29 mouse cellular contexts compared by ENCODE assay signal in the genomic region with DNA sequence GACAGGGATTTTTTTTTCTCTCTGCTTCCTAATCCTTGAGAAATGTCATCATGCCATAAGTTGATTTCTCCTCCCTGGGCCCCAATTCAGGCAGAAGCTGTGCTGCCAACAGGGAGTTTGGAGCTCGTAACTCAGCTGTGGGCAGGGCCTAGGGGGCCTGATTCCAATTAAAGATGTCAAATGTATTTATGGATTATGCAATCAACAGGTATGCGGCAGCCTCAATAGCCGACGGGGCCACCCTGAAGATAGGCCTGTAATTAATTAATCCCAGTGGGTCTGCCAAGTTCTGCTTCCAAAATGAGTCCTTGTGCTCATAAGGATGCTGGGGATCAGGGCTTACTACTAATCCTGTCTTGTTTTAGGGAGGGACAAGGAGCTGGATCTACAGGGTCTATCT.
DNase-seq lines count a peak whose midpoint lies in the region; ATAC-seq lines count a peak whose summit lies in the region.
"Had no signal": no experiment of that assay in that cellular context is flagged by ENCODE, and none has a peak within 500 bp of the region (broad histone marks: within the 10 kb centered on the region; RNA-seq: fewer than 3 reads in every experiment).

No protein-coding gene starts in this region.

- WGBS in hindbrain, embryonic 12.5 days = 54% methylated on average over 4 of the region's 4 CpGs

- H3K36me3 ChIP-seq in hindbrain, embryonic 12.5 days = no peaks in the 10 kb centered on the region
- H3K36me3 ChIP-seq: forebrain, embryonic 12.5 days; hindbrain, embryonic 10.5 days; intestine, embryonic 15.5 days; limb, embryonic 10.5 days; limb, embryonic 15.5 days; liver, embryonic 13.5 days had no signal

- no peak overlapping the region for H3K4me2 ChIP-seq in hindbrain, embryonic 12.5 days (replicated peaks)
- H3K4me2 ChIP-seq: forebrain, embryonic 12.5 days; intestine, embryonic 15.5 days; limb, embryonic 15.5 days; liver, embryonic 13.5 days had no signal

- peak; percentile 81 for DNase-seq in heart, adult 11 months
- no peak for DNase-seq in heart, adult 18-20 months
- peak; percentile 61 for DNase-seq in kidney, adult 9 months
- no peak for DNase-seq in kidney, postnatal 10 days
- DNase-seq in adipocyte (ENCODE audit: low spot score) = peak; percentile 65
- peak; percentile 30 for DNase-seq in fat pad, adult 2 months (ENCODE audit: extremely low read depth, low read depth, low spot score)
- no peak for DNase-seq in thymus, postnatal 25 days
- DNase-seq: adrenal gland, adult 8-10 months; cerebellum, adult 2 months; cerebellum, postnatal 14 days; gastrocnemius, postnatal 10 days; heart, postnatal 14 days; layer of hippocampus, adult 9-11 months; liver, embryonic 13.5 days; lung, adult 18-20 months; lung, postnatal 4 days; midbrain, embryonic 14.5 days; right cerebral cortex, adult 18-20 months had no signal

- H3K4me3 ChIP-seq in hindbrain, embryonic 12.5 days = no peak overlapping the region
- H3K4me3 ChIP-seq: forebrain, embryonic 12.5 days; heart, adult 2 months; hindbrain, embryonic 10.5 days; intestine, embryonic 15.5 days; limb, embryonic 10.5 days; limb, embryonic 15.5 days; liver, embryonic 13.5 days had no signal

- ATAC-seq in hindbrain, embryonic 12.5 days (ENCODE audit: low FRiP score) = no peak
- ATAC-seq: activated CD4-positive, CD25-positive, alpha-beta regulatory T cell, adult 4 months; hindbrain, postnatal 0 days; intestine, embryonic 15.5 days; lung, postnatal 0 days had no signal

- H3K9me3 ChIP-seq in hindbrain, embryonic 12.5 days (replicated peaks) = no peaks in the 10 kb centered on the region
- H3K9me3 ChIP-seq: forebrain, embryonic 12.5 days; hindbrain, embryonic 10.5 days; intestine, embryonic 15.5 days; limb, embryonic 10.5 days; limb, embryonic 15.5 days; liver, embryonic 13.5 days had no signal

- no peak overlapping the region for H3K9ac ChIP-seq in hindbrain, embryonic 12.5 days
- H3K9ac ChIP-seq: forebrain, embryonic 12.5 days; intestine, embryonic 15.5 days; limb, embryonic 15.5 days; liver, embryonic 13.5 days had no signal

- H3K4me1 ChIP-seq in hindbrain, embryonic 12.5 days = no peaks in the 10 kb centered on the region
- H3K4me1 ChIP-seq: forebrain, embryonic 12.5 days; hindbrain, embryonic 10.5 days; intestine, embryonic 15.5 days; liver, embryonic 13.5 days had no signal

- no peak overlapping the region for H3K27ac ChIP-seq in hindbrain, embryonic 12.5 days
- H3K27ac ChIP-seq: forebrain, embryonic 12.5 days; heart, adult 2 months; hindbrain, embryonic 10.5 days; hindbrain, postnatal 0 days; intestine, embryonic 15.5 days; kidney, postnatal 0 days; limb, embryonic 10.5 days; limb, embryonic 15.5 days; liver, embryonic 13.5 days had no signal

- no peaks in the 10 kb centered on the region for H3K27me3 ChIP-seq in hindbrain, embryonic 12.5 days
- H3K27me3 ChIP-seq: forebrain, embryonic 12.5 days; intestine, embryonic 15.5 days; liver, embryonic 13.5 days had no signal

Comparison
In these comparisons a context has a peak if more than half of its experiments do, and no peak if none do; other contexts are left out.
1. DNase-seq: peak in heart, adult 11 months (single experiment), kidney, adult 9 months (single experiment), adipocyte (single experiment) and fat pad, adult 2 months (single experiment); none in heart, adult 18-20 months (0 of 2), kidney, postnatal 10 days (single experiment) and thymus, postnatal 25 days (single experiment).